Mouse (Mus musculus) left cerebral cortex, adult 9 months (tissue): ENCODE data around the gene Dera.

Experiments used
- DNase-seq, 2 experiments: peaks; one replicate each; pipeline ENCODE4 v3.0.0; 2022; ENCODE audit warnings: low spot score in 2 of 2

Dera gene

GRCm38 (mm10) chr6:137885644-137886043 lies 131.3 kb downstream of the Dera start:
- no peak for DNase-seq

GRCm38 (mm10) chr6:137886210-137886979 lies 132.0 kb downstream of the Dera start:
- DNase-seq: no peak

- DNase-seq: no peak
Measured at GRCm38 (mm10) chr6:137887258-137887657, 132.9 kb downstream of the Dera start.

- no peak for DNase-seq
Measured at GRCm38 (mm10) chr6:137897671-137898070, 143.3 kb downstream of the Dera start.

- DNase-seq: no peak
Measured at GRCm38 (mm10) chr6:137901255-137901654, 146.9 kb downstream of the Dera start.
